Mouse (Mus musculus): ENCODE data around the gene Smc6. TPM values are rescaled to one million over a fixed set of nuclear protein-coding genes. Genes with fewer than 3 reads are reported as not detected.
A peak's percentile ranks its signal among the peaks of the same experiment; 100 is the strongest.

Smc6 gene
- total RNA-seq (2022): 10 to 100 TPM; 31.8 to 42.7 (median 35.9) TPM

DNA sequence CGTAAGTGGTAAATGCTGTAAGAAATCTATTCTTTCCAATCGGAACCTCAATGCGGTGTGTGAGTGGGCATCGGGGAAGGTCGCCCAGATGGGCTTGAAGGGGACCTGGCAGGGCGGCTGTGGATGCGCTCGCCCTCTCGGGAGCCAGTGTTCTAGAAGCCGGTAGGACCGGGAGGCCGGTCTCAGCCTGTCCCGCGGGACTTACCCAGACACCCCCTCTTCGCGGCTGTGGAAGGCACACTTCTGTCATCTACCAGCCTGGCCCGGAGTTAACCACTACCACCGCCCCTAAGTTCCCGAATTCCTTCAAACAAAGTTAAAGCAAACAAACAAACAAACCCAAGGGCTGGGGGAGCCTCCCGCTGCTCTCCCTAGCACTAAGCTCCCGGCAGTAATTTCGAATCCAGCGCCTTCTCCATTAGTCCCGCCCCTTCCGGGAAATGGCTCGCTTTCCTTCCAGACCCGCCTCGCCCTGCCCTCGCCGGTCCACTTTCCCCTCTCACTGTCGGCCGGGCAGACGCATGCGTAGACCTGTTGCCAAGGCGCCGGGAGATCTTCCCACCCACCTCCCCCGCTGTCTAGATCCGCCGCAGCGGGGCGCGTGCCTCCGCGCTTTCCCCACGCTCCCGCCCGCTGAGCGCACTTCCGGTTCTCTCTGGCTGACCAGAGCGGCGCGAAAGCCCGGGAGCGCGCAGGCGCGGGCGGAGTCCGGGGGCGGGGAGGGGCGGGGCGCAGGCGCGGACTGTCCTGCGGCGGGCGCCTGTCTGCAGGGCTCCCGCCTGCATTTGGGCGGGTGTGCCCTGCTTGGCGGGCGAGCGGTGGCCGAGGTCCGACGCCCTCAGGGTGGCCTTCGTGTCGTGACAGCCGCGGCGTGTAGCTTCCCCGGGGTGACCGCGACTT lies at the start of gene Smc6, which contains the start of gene Gen1:
Gene Smc6 (plus strand): TSS at position 505 of the 900 bp plus-strand sequence.
Gene Gen1 (minus strand): TSS at position 420 of the 900 bp plus-strand sequence.
- peak; percentile 96 for DNase-seq (ENCODE audit: low spot score)

DNA sequence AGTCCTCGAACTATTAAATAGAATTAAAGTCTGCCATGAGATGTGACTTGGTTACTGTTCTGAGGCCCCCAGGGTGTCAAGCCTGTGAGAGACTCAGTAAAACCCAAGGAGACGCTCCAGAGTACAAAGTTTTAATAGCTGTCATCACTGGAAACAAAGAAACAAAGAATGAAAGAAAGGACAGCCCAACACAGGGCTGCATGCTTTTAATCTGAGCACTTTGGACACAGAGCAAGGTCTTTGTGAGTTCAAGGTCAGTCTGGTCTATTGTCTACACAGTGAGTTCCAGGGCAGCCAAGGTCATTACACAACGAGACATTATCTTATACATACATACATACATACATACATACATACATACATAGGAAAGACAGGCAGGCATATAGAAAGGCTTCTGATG lies 49.2 kb upstream of the Smc6 start:
- no peak for DNase-seq (ENCODE audit: low spot score)

DNA sequence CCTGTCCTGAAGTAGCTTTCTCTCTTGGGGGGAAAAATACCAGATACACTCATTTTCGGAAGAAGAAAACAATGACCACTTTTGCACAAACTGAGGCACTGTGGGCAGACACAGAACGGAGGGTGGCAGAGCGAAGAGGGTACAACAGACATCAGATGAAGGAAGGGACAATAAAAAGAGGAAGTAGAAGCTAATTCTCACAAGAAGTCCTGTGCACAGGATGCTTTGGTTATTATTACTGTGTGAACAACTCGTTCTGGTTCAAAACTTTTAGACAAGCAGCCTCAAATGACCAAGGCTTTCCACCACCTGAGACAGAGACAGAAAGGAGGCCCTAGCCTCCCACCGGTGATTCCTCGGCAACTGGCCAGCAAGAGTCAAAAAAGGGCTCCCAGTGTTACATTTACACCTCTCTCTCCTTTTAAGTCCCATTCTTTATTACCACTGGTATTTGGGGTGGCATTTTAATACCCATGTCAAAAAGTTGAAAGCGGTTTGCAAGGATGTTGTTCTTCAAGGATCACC lies 47.9 kb upstream of the Smc6 start:
- no peak for DNase-seq (ENCODE audit: low spot score)

DNA sequence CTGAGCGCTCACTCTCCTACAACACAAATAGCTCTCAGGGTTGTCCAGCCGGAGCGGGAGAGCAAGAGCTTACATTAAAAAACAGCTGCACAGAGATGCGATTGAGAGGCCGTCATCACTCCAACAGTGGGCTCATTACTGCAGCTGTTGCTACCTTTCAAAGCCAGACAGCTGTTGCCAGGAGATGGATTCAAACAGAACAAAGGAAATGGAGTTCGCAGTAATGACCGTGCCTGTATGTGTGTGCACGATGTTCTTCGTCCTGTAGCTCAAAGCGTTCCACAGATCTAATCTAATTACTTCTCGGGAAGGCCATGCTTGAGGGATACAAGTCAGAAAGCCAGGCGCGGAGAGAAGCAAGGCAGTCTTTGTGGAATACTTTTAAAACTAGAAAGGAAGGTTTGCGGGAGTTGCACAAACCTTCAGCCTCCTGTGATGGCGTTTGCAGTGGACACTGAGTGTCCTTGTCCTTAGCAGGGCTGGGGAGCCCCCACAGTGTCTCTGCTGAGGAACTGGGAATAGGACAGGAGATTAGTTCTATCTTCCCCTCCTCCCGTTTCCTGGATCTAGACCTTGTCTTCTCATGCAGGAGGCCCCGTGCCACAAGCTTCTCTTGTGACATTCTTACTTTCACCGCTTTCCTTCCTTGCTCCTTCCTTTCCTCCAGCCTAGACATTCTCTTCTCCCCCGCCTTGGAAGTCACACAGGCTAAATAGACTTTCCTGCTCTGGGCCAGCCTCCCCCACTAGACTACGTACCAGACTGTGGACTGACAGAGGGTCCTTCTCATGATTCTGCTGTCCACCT lies 44.0 kb upstream of the Smc6 start:
- peak; percentile 26 for DNase-seq (ENCODE audit: low spot score)

DNA sequence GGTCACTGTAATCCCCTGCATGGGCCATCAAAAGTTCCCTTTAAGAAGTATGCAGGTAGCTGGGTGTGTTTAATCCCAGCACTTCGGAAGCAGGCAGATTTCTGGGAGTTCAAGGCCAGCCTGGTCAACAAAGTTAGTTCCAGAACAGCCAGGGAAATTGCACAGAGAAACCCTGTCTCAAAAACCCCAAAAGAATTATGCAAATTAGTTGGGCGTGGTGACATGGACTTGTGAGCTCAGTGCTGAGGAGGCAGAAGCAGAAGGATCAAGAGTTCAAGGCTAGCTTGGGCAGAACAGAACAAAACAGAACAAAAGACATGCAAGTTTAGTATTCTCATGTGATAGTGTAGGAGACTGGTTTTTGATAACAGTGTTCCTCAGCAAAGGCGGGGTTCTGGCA lies 43.1 kb upstream of the Smc6 start:
- no peak for DNase-seq (ENCODE audit: low spot score)

DNA sequence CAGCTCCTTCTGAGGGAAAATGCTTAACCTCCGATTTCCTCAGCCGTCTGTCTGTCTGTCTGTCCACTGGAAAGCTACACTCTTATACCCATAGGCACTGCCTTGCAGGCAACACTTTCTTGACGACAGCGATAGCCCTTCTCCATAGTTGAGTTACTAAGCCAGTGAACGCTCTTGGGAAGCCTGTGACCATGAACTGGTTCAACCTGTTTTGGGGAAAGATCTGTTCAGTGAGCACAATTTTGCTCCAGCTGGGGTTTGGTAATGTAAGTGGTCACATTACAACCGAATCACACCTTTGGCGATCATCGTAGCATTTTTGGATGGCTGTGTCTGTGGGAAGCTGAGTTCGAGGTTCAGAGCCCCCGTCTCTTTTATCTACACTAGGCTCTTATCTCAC lies 42.6 kb upstream of the Smc6 start:
- DNase-seq (ENCODE audit: low spot score): no peak

DNA sequence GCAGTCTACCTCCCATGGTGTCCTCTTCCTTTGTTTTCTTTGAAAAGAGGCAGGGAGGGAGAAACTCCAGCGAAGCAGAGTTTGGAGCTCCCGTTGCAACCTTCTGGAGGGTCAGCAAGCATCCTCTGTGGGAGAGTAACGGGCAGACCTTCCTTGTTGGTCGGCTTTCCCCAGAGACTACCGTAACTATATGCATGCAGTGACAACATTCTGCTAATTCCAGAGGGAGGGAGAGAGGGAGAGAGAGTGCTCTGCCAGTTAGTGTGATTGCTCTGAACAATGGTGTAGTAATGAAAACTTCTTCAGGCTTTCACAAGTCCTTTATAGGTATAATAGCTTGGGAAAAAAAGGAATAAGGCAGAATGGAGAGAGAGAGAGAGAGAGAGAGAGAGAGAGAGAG lies 41.0 kb upstream of the Smc6 start:
- DNase-seq (ENCODE audit: low spot score): no peak

DNA sequence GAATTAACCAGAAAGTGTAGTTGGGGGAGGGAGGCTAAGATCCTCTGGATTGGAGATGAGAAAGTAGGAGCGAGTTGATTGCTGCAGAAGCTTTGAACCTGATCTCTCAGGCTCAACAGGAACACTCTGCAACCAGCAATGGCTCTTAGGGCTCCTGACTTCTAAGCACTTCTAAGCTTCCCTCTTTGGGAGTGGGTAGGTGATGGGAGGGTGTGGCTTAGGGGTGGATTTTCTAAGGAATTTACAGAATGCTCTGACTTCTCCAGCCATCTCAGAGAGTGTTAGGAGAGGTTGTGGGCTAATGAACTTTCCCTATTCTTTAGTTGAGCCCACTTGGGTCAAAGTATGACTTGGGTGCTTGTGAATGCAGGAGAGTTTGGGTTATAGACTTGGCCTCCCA lies 39.6 kb upstream of the Smc6 start:
- no peak for DNase-seq (ENCODE audit: low spot score)

DNA sequence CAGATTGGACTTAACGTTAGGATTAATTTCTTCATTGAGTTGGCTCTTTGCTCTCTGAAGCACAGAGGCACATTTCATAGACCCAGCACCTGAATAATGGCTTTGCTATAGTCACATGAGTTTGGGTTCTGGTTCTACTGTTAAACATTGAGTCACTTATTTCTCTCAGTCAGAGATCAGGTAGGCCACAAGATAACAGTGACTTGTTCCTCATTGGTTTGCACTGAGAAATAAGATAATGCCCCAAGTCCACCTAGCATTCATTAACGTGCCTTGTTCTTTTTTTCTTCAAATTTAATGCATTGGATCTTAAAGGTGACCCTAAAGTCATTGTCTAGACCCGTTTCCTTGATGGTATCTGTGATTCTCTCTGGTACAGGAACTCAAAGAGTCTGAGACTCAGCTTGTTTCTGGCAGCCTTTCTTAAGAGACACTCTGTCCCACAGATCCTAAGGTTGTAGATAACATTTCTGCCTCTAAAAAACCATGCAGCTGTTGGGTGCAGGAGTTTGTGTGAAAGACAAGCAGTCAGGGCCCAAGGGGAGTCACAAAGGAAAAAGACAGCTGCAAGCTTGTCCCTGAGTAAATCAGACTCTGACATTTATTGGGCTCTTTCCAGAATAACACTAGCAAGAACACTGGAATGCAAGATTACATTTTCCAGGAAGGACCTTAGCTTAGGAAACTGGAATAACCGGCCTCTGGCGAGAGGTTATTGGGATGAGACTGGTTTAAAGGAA lies 39.0 kb upstream of the Smc6 start:
- DNase-seq (ENCODE audit: low spot score): peak; percentile 45

DNA sequence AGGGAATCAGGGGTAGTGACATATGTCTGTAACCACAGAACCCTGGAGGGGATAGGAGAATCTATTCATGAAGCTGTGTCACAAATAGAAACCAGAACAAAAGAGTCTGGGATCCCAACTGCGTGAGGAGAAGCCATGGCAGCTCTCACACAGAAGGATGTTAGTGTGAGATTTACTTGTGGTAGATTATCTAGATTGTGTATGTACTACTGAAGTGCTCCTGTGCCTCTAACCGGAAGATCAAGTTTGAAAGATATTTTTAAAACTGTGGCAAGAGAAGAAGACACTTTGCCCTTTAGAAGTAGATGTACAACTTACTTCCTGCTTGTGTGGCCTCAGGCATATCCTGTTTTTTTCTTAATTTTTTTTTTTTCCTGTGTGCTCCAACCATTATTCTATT lies 35.4 kb upstream of the Smc6 start:
- DNase-seq (ENCODE audit: low spot score): no peak

DNA sequence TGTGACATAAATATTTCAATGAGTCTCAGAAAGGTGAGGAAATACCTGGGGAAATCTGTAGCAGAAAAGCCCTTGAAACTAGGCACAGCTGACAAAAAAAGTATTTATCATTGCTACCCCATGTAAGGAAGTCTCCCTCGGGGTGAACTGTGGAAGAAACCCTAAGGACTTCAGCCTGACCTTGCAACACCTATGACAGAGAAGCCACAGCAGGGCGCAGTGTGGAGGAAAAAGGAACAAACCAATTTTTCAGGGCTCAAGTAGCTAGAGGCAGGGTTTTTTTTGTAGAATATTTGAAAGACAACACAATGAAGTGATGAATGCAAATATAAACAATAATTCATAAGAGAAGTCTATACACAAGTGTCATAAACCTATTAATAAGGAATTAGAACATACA lies 29.7 kb upstream of the Smc6 start:
- no peak for DNase-seq (ENCODE audit: low spot score)

DNA sequence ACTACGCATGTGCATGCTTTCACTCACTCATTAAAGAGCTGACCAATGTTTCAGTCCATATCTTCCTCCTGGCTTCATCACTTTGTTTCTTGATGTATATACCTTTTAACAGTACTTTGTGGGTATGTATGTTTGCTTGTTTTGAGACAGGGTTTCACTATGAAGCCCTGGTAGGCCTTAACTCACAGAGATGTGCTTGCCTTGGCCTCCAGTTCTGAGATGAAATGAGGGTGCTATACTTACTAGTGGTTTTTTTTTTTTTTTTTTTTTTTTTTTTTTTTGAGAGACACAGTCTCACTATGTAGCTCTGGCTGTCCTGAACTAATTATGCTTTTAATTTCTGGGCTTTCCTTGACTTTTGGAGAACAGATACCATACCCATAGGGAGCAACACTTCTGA lies 18.2 kb upstream of the Smc6 start:
- DNase-seq (ENCODE audit: low spot score): no peak

DNA sequence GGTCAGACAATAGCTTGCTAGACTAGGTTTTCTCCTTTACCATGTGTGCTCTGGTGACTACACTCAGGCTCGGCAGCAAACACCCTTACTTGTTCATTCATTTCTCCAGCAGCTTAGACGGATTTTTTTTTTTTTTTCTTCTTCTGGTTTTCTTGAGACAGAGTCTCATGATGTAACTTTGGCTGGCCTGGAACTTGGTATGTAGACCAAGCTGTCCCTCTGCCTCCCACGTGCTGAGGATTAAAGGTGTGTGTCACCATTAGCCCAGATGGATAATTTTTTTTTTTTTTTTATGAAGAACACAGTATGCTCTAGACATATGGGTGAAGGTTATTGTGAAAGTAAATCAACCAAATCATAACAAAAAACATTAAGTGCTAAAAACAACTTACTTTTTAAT lies 15.4 kb upstream of the Smc6 start:
- no peak for DNase-seq (ENCODE audit: low spot score)

DNA sequence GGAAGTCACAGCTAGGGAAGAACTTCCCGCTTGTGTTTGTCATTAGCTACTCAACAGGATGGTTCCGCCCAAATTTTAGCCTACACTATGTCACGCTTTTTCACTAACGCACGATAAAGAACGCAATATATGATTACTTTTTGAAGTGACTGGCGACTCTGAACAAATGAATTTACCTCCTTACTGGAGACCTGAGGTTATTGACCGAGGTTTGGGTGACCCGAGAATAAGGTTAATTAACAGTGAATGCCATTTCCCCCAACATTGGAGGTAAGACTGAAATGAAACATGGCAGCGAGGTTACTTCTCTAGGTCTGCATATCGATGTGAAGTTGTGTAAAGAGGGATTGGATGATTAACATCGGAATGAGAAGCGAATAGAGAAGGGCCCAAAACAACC lies 791 bp upstream of the Smc6 start:
- DNase-seq (ENCODE audit: low spot score): no peak

DNA sequence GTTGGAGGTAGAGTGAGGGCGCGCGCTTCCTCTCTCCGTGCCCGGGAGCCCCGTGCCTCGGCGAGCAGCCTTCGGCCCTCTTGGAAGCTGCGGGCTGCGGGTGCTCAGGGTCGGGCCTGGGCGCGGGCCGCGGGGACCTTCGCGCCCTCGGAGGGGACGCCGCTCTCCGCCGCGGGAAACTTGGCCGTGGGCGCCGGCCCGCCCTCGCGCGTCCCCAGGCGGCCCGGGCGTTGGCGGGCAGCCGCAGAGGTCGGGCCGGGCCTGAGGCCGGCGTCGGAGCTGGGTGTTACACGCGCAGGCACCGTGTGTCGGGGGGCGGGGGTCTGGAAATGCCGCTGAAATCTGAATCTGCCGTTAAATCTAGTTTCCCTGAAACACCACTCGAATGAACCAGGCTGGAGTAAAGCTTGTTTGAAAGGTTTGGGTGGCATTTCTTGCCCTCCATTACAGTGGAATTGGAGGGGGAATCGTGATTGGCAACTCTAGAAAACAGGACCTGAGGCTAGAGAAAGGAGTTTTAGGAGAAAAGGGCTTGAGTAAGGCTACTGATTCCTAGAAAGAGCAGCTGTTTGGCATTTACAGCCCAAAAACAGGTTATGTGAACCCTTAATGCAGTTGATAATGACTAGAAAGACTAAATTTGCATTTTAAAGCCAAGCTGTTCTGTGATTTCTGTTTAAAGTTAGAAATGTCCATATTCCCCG lies 748 bp downstream of the Smc6 start:
- DNase-seq (ENCODE audit: low spot score): peak; percentile 21

DNA sequence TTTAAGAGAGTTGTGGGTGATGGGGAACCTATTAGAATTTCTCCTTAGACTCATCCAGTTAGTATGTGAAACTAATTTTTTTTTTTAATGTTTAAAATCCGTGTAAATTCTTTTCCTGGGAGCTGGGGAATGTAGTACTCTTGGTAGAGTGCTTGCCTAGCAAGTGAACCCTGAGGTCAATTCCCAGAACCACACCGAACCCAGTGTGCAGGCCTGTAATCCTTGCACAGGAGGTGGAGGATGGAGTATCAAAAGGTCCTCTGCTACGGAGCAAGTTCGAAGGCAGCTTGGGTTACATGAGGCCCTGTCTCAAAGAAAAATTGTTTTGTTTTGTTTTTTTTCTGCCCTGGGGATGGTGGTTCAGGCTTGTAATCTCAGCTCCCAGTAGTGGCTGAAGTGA lies 1.3 kb downstream of the Smc6 start:
- DNase-seq (ENCODE audit: low spot score): no peak

DNA sequence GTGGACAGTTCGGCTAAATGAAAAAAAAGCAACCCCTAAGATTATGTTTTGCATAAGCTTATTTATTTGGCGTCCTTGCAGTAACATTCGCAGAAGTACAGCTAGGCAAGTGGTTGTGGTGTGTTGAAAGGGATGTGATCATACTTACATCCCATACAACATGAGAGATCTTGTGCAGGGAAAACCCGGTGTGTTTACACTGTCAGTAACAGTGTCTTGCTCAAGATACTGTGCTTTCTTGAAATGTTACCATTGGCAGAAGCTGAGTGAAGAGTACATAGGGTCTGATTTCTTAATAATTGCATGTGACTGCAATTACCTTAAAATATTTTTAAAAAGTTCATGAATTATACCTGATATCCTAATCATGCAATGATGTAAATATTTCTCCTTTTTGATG lies 6.9 kb downstream of the Smc6 start:
- no peak for DNase-seq (ENCODE audit: low spot score)

DNA sequence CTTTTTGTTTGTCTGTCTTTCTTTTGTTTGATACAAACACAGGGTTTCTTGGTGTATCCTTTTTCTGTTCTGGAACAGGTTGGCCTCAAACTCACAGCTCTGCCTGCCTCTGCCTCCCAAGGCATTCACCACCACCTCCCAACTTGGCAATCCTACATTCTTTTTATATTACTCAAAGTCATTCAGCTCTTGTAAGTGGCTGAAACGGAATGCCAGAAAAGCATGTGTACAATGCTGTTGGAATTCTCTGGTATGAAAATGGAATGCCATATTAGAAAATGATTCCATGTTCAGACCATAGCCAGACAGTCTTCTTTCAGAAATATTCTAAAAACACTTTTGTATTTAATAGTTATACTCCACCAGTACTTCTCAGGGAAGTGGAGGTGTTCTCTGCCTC lies 7.5 kb downstream of the Smc6 start:
- DNase-seq (ENCODE audit: low spot score): no peak

DNA sequence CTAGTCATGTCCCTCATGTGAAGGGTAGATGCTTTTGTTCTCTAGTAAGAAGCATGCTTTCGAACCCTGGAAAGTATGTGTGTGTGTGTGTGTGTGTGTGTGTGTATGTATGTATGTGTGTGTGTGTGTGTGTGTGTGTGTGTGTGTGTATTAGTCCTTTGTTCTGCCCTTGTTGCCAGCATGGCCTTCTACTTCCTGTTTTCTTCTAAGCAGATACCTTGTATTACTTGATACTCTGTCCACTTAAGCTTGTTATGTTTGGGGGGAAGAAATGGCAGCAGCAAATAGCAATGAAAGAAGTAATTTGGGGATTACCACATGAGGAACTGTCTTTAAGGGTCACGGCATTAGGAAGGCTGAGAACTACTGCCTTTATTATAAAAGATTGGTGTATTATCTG lies 10.9 kb downstream of the Smc6 start:
- DNase-seq (ENCODE audit: low spot score): no peak

DNA sequence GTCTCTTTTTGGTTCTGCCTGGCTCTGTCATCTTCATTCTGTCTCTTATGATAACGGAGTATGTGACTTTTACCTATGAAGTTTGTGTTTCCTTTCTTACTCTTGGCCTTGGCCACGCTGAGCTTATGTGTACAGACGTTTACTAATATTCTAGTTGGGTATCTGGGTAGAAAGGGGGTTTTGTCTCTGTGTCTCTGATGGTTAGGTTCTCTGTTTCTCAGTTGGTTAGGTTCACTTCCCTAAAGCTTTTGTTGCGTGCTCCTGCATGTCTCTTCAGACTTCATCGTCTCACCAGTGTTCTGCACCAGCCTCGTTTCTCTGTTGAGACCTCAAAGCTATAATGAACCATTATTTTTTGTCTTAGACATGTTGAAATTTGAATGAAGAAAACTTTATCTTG lies 11.5 kb downstream of the Smc6 start:
- DNase-seq (ENCODE audit: low spot score): no peak

DNA sequence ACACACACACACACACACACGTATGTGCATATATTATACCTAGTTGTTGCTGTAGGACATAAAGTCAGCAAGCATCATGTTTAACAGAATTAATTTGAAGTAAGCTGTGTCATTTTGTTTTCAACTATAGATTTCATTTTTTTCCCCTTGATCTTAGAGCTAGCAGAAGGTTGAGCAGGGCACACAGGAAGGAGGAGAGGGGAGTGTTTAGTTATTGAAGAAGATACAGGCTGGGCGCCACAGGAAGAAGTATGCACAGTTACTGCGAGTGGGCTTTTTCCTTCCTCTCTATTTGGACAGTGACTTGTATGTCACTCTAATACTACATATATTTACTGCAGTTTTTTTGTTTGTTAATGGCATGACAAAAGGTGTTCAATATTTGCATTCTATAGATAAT lies 14.2 kb downstream of the Smc6 start:
- DNase-seq (ENCODE audit: low spot score): no peak
